In the genomic region with DNA sequence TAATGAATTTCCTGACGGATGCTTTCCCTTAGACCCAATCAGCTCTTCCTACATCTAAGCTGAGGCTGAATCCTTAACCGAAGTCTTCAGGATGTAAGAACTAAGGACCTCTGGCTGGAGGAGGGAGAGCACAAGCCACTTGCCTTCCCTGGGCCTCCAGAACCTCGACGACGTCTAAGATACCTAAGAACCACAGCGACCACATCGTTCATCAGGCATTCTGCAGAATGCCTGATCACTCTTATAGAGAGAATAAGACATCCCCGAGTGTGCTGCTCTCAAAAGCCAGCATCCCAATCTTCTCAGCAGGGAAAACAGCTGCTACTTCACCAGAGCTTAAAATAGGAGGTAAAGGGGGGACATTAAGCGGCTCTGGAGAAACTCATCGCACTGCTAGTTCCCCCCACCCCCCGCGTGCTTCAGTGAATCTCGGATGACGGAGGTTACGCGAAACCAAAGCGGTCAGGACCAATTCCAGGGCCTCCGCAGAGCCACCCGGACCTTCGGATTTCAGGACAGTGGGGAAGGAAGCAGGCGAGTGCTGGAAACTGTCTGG, we compare ENCODE assay signal across 8 mouse cellular contexts. TPM values are rescaled to one million over a fixed set of nuclear protein-coding genes. Genes with fewer than 3 reads are reported as not detected.
DNase-seq lines count a peak whose midpoint lies in the region; ATAC-seq lines count a peak whose summit lies in the region.

No protein-coding gene starts in this region.

- H3K9me3 ChIP-seq in erythroblast, embryonic 14.5 days (ENCODE audit: control insufficient read depth, low read length): no peaks in the 10 kb centered on the region
- no peaks in the 10 kb centered on the region for H3K9me3 ChIP-seq in lung, embryonic 16.5 days (ENCODE audit: control insufficient read depth, low read length)
- no peaks in the 10 kb centered on the region for H3K9me3 ChIP-seq in midbrain, embryonic 11.5 days (ENCODE audit: control insufficient read depth, low read length)

- H3K4me2 ChIP-seq in lung, embryonic 16.5 days (ENCODE audit: low read depth, low read length): peak overlapping the region; percentile 83
- peak overlapping the region; percentile 78 for H3K4me2 ChIP-seq in midbrain, embryonic 11.5 days

- no peak for ATAC-seq in erythroblast, adult 5-6 weeks (replicated peaks; ENCODE audit: low FRiP score, poor library complexity, severe bottlenecking)
- no peak for ATAC-seq in lung, embryonic 16.5 days (ENCODE audit: low read depth)
- ATAC-seq in inflammation-experienced regulatory T-cells, adult 6 months: peak; percentile 12
- no peak for ATAC-seq in midbrain, embryonic 11.5 days (ENCODE audit: low FRiP score)

- no peaks in the 10 kb centered on the region for H3K36me3 ChIP-seq in erythroblast, embryonic 14.5 days (ENCODE audit: control insufficient read depth)
- H3K36me3 ChIP-seq in lung, embryonic 16.5 days (ENCODE audit: control insufficient read depth, insufficient read depth, low read length): no peaks in the 10 kb centered on the region
- no peaks in the 10 kb centered on the region for H3K36me3 ChIP-seq in midbrain, embryonic 11.5 days (ENCODE audit: control insufficient read depth, insufficient read depth, low read length)

- H3K4me3 ChIP-seq in erythroblast, embryonic 14.5 days (replicated peaks): peak overlapping the region; percentile 91
- peak overlapping the region; percentile 93 for H3K4me3 ChIP-seq in lung, embryonic 16.5 days (ENCODE audit: low read length)
- H3K4me3 ChIP-seq in midbrain, embryonic 11.5 days (ENCODE audit: low read depth, low read length): peak overlapping the region; percentile 71

- DNase-seq in lung, adult 18-20 months: no peak
- DNase-seq in embryo, embryonic 10.5 days (ENCODE audit: low spot score): peak; percentile 50
- DNase-seq in midbrain, embryonic 11.5 days (ENCODE audit: low spot score, missing footprints): peak; percentile 86
- no peak for DNase-seq in ovary, postnatal 36 days (ENCODE audit: low spot score)

- H3K9ac ChIP-seq in lung, embryonic 16.5 days (ENCODE audit: low read length): peak overlapping the region; percentile 95
- peak overlapping the region; percentile 93 for H3K9ac ChIP-seq in midbrain, embryonic 11.5 days (ENCODE audit: low read length)

- 0% methylated on average over 21 of the region's 21 CpGs for WGBS in lung, embryonic 16.5 days
- WGBS in midbrain, embryonic 11.5 days: under 1% methylated on average over 21 of the region's 21 CpGs

- peak overlapping the region; percentile 96 for H3K27ac ChIP-seq in lung, embryonic 16.5 days (ENCODE audit: low read length)
- H3K27ac ChIP-seq in midbrain, embryonic 11.5 days (ENCODE audit: low read depth, low read length): peak overlapping the region; percentile 73

- peaks cover 45% of the 10 kb centered on the region for H3K4me1 ChIP-seq in erythroblast, embryonic 14.5 days (ENCODE audit: control insufficient read depth)
- H3K4me1 ChIP-seq in lung, embryonic 16.5 days (replicated peaks; ENCODE audit: control insufficient read depth, insufficient read depth, low read length): peaks cover 15% of the 10 kb centered on the region
- H3K4me1 ChIP-seq in midbrain, embryonic 11.5 days (ENCODE audit: control insufficient read depth, insufficient read depth, low read length): peaks cover 14% of the 10 kb centered on the region

- no peaks in the 10 kb centered on the region for H3K27me3 ChIP-seq in erythroblast, embryonic 14.5 days (ENCODE audit: control insufficient read depth)
- H3K27me3 ChIP-seq in lung, embryonic 16.5 days (ENCODE audit: control insufficient read depth, insufficient read depth, low read depth, low read length): no peaks in the 10 kb centered on the region
- H3K27me3 ChIP-seq in midbrain, embryonic 11.5 days (ENCODE audit: control insufficient read depth, insufficient read depth, low read length): no peaks in the 10 kb centered on the region

RNA-seq across cellular contexts. Expression of a gene that starts 0.6 kb away (rescaled TPM):
- polyA plus RNA-seq in erythroblast, embryonic 14.5 days (2012): 2.7 and 3.2 TPM in 2 replicates
- total RNA-seq in erythroblast, adult 5-6 weeks (2015; ENCODE audit: low replicate concordance): 20.6 and 39.1 TPM in 2 replicates
- 5.3 and 51.0 TPM in 2 replicates for total RNA-seq in erythroblast, adult 5-6 weeks (2017; ENCODE audit: low replicate concordance)
- polyA plus RNA-seq in lung, embryonic 16.5 days (2015; fragmentation: Nextera tagmentation; extraction: Ambion mirVana): 94.6 and 105 TPM in 2 replicates
- polyA plus RNA-seq in inflammation-experienced regulatory T-cells, adult 6 months (2017; shearing (Covaris generic)): 100 to 1,000 TPM in 1 of 3 experiments, 10 to 100 TPM in 2; 59.6 to 140 (median 87.0) TPM
- polyA plus RNA-seq in midbrain, embryonic 11.5 days (2014; fragmentation: Nextera tagmentation; extraction: Ambion mirVana): 164 and 171 TPM in 2 replicates

RNA-seq across cellular contexts. Expression of a gene that starts 18.6 kb away (rescaled TPM):
- polyA plus RNA-seq in erythroblast, embryonic 14.5 days (2012): not detected in 2 replicates
- not detected in 2 replicates for total RNA-seq in erythroblast, adult 5-6 weeks (2015; ENCODE audit: low replicate concordance)
- total RNA-seq in erythroblast, adult 5-6 weeks (2017; ENCODE audit: low replicate concordance): not detected in 2 replicates
- polyA plus RNA-seq in lung, embryonic 16.5 days (2015; fragmentation: Nextera tagmentation; extraction: Ambion mirVana): not detected in 2 replicates
- not detected for polyA plus RNA-seq in inflammation-experienced regulatory T-cells, adult 6 months (2017; shearing (Covaris generic))
- polyA plus RNA-seq in midbrain, embryonic 11.5 days (2014; fragmentation: Nextera tagmentation; extraction: Ambion mirVana): not detected in 2 replicates

RNA-seq across cellular contexts. Expression of a gene that starts 25.3 kb away (rescaled TPM):
- polyA plus RNA-seq in erythroblast, embryonic 14.5 days (2012): not detected in 2 replicates
- total RNA-seq in erythroblast, adult 5-6 weeks (2015; ENCODE audit: low replicate concordance): not detected in 2 replicates
- not detected in 2 replicates for total RNA-seq in erythroblast, adult 5-6 weeks (2017; ENCODE audit: low replicate concordance)
- polyA plus RNA-seq in lung, embryonic 16.5 days (2015; fragmentation: Nextera tagmentation; extraction: Ambion mirVana): not detected in 2 replicates
- polyA plus RNA-seq in inflammation-experienced regulatory T-cells, adult 6 months (2017; shearing (Covaris generic)): not detected
- not detected in 2 replicates for polyA plus RNA-seq in midbrain, embryonic 11.5 days (2014; fragmentation: Nextera tagmentation; extraction: Ambion mirVana)

Comparison
In these comparisons a context has a peak if more than half of its experiments do, and no peak if none do; other contexts are left out.
1. DNase-seq: peak in embryo, embryonic 10.5 days (single experiment) and midbrain, embryonic 11.5 days (single experiment); none in lung, adult 18-20 months (0 of 2) and ovary, postnatal 36 days (single experiment).
2. RNA of a gene that starts 0.6 kb away (polyA plus RNA-seq): 164 to 171 TPM in midbrain, embryonic 11.5 days, 94.6 to 105 TPM in lung, embryonic 16.5 days and 59.6 to 140 TPM in inflammation-experienced regulatory T-cells, adult 6 months; 2.7 to 3.2 TPM in erythroblast, embryonic 14.5 days; every median in the first group is over 10 times any median in the second.
3. Peak in every context shown above with its lines, with median percentiles within 50 percentile points of each other: H3K4me3 ChIP-seq.